Mouse (Mus musculus): ENCODE data around the gene Col9a1. TPM values are rescaled to one million over a fixed set of nuclear protein-coding genes. Genes with fewer than 3 reads are reported as not detected.

The Col9a1 gene
- polyA plus RNA-seq (2014; fragmentation: Nextera tagmentation; extraction: Ambion mirVana), result 0.57 and 0.73 TPM in 2 replicates

GRCm38 (mm10) chr1:24177224-24177851 lies at the start of gene Col9a1:
Gene Col9a1, plus strand, starts transcription at chr1:24177610.
- Histone ChIP-seq H3K4me3 (ENCODE audit: low read depth, low read length) (no peak within 1 kb of the TSS), H3K36me3 (ENCODE audit: control insufficient read depth, insufficient read depth, low read length) (no peaks in the 10 kb centered on the region), H3K4me1 (ENCODE audit: control insufficient read depth, insufficient read depth, low read length) (no peaks in the 10 kb centered on the region), H3K27me3 (replicated peaks; ENCODE audit: control insufficient read depth, insufficient read depth, low read length) (no peaks in the 10 kb centered on the region), H3K9me3 (replicated peaks; ENCODE audit: control insufficient read depth, low read length) (no peaks in the 10 kb centered on the region), H3K9ac (ENCODE audit: low read length) (no peak within 1 kb of the TSS), H3K4me2 (ENCODE audit: low read length) (no peak within 1 kb of the TSS), H3K27ac (ENCODE audit: low read depth, low read length) (no peak within 1 kb of the TSS)
- no peak for DNase-seq (ENCODE audit: low spot score)
- ATAC-seq, result no peak
- WGBS, result 84% methylated on average over 6 of the region's 6 CpGs

GRCm38 (mm10) chr1:24127866-24128265 lies 49.5 kb upstream of the Col9a1 start:
- DNase-seq (ENCODE audit: low spot score), result no peak
- no peak overlapping the region for H3K4me3 ChIP-seq (ENCODE audit: low read depth, low read length)

GRCm38 (mm10) chr1:24133853-24134252 lies 43.6 kb upstream of the Col9a1 start:
- WGBS, result 39% methylated on average over 19 of the region's 19 CpGs
- H3K27me3 ChIP-seq (replicated peaks; ENCODE audit: control insufficient read depth, insufficient read depth, low read length), result no peaks in the 10 kb centered on the region

More at GRCm38 (mm10) chr1:24127866-24128265, 49.5 kb upstream of the Col9a1 start:
- Histone ChIP-seq H3K27ac (ENCODE audit: low read depth, low read length) (no peak overlapping the region), H3K4me2 (ENCODE audit: low read length) (no peak overlapping the region), H3K36me3 (ENCODE audit: control insufficient read depth, insufficient read depth, low read length) (no peaks in the 10 kb centered on the region), H3K4me1 (ENCODE audit: control insufficient read depth, insufficient read depth, low read length) (no peaks in the 10 kb centered on the region), H3K9me3 (replicated peaks; ENCODE audit: control insufficient read depth, low read length) (no peaks in the 10 kb centered on the region), H3K9ac (ENCODE audit: low read length) (no peak overlapping the region), H3K27me3 (replicated peaks; ENCODE audit: control insufficient read depth, insufficient read depth, low read length) (no peaks in the 10 kb centered on the region)
- ATAC-seq, result no peak
- WGBS, result 28% methylated on average over 6 of the region's 6 CpGs

GRCm38 (mm10) chr1:24134792-24135191 lies 42.6 kb upstream of the Col9a1 start:
- Histone ChIP-seq H3K9me3 (replicated peaks; ENCODE audit: control insufficient read depth, low read length) (no peaks in the 10 kb centered on the region), H3K27me3 (replicated peaks; ENCODE audit: control insufficient read depth, insufficient read depth, low read length) (no peaks in the 10 kb centered on the region), H3K4me1 (ENCODE audit: control insufficient read depth, insufficient read depth, low read length) (peaks cover 5% of the 10 kb centered on the region; the same call in 1 of the 2 replicates), H3K4me3 (ENCODE audit: low read depth, low read length) (no peak overlapping the region), H3K27ac (ENCODE audit: low read depth, low read length) (no peak overlapping the region), H3K36me3 (ENCODE audit: control insufficient read depth, insufficient read depth, low read length) (no peaks in the 10 kb centered on the region), H3K4me2 (ENCODE audit: low read length) (no peak overlapping the region), H3K9ac (ENCODE audit: low read length) (no peak overlapping the region)
- DNase-seq (ENCODE audit: low spot score) (peak; percentile 92), ATAC-seq (peak; percentile 86)
- WGBS, result 0% methylated on average over 1 of the region's 1 CpGs

More at GRCm38 (mm10) chr1:24133853-24134252, 43.6 kb upstream of the Col9a1 start:
- no peaks in the 10 kb centered on the region for H3K4me1 ChIP-seq (ENCODE audit: control insufficient read depth, insufficient read depth, low read length)
- DNase-seq (ENCODE audit: low spot score), result no peak
- no peak for ATAC-seq
- no peak overlapping the region for H3K4me3 ChIP-seq (ENCODE audit: low read depth, low read length)
- H3K36me3 ChIP-seq (ENCODE audit: control insufficient read depth, insufficient read depth, low read length), result no peaks in the 10 kb centered on the region
- no peak overlapping the region for H3K27ac ChIP-seq (ENCODE audit: low read depth, low read length)
- H3K9me3 ChIP-seq (replicated peaks; ENCODE audit: control insufficient read depth, low read length), result no peaks in the 10 kb centered on the region
- H3K9ac ChIP-seq (ENCODE audit: low read length), result no peak overlapping the region
- H3K4me2 ChIP-seq (ENCODE audit: low read length), result peak overlapping the region; percentile 30

GRCm38 (mm10) chr1:24137133-24137532 lies 40.3 kb upstream of the Col9a1 start:
- Histone ChIP-seq H3K36me3 (ENCODE audit: control insufficient read depth, insufficient read depth, low read length) (no peaks in the 10 kb centered on the region), H3K27ac (ENCODE audit: low read depth, low read length) (no peak overlapping the region), H3K4me3 (ENCODE audit: low read depth, low read length) (no peak overlapping the region), H3K9me3 (replicated peaks; ENCODE audit: control insufficient read depth, low read length) (no peaks in the 10 kb centered on the region), H3K27me3 (replicated peaks; ENCODE audit: control insufficient read depth, insufficient read depth, low read length) (no peaks in the 10 kb centered on the region), H3K4me1 (ENCODE audit: control insufficient read depth, insufficient read depth, low read length) (peaks cover 5% of the 10 kb centered on the region; the same call in 1 of the 2 replicates), H3K4me2 (ENCODE audit: low read length) (no peak overlapping the region), H3K9ac (ENCODE audit: low read length) (no peak overlapping the region)
- ATAC-seq, result peak; percentile 42; the same call in 1 of the 2 replicates
- DNase-seq (ENCODE audit: low spot score), result peak; percentile 57
- 8% methylated on average over 3 of the region's 3 CpGs for WGBS

- Histone ChIP-seq H3K9me3 (replicated peaks; ENCODE audit: control insufficient read depth, low read length) (no peaks in the 10 kb centered on the region), H3K36me3 (ENCODE audit: control insufficient read depth, insufficient read depth, low read length) (no peaks in the 10 kb centered on the region), H3K4me3 (ENCODE audit: low read depth, low read length) (no peak overlapping the region), H3K4me2 (ENCODE audit: low read length) (no peak overlapping the region), H3K9ac (ENCODE audit: low read length) (no peak overlapping the region), H3K27me3 (replicated peaks; ENCODE audit: control insufficient read depth, insufficient read depth, low read length) (no peaks in the 10 kb centered on the region), H3K4me1 (ENCODE audit: control insufficient read depth, insufficient read depth, low read length) (peaks cover 5% of the 10 kb centered on the region; the same call in 1 of the 2 replicates), H3K27ac (ENCODE audit: low read depth, low read length) (no peak overlapping the region)
- WGBS, result 44% methylated on average over 6 of the region's 6 CpGs
- ATAC-seq (no peak), DNase-seq (ENCODE audit: low spot score) (no peak)
These were observed 36.9 kb upstream of the Col9a1 start for GRCm38 (mm10) chr1:24140555-24140954.

- Histone ChIP-seq H3K4me1 (ENCODE audit: control insufficient read depth, insufficient read depth, low read length) (peaks cover 5% of the 10 kb centered on the region; the same call in 1 of the 2 replicates), H3K36me3 (ENCODE audit: control insufficient read depth, insufficient read depth, low read length) (no peaks in the 10 kb centered on the region), H3K9ac (ENCODE audit: low read length) (no peak overlapping the region), H3K4me3 (ENCODE audit: low read depth, low read length) (no peak overlapping the region), H3K4me2 (ENCODE audit: low read length) (no peak overlapping the region), H3K9me3 (replicated peaks; ENCODE audit: control insufficient read depth, low read length) (no peaks in the 10 kb centered on the region), H3K27me3 (replicated peaks; ENCODE audit: control insufficient read depth, insufficient read depth, low read length) (no peaks in the 10 kb centered on the region), H3K27ac (ENCODE audit: low read depth, low read length) (no peak overlapping the region)
- 82% methylated on average over 8 of the region's 8 CpGs for WGBS
- ATAC-seq (no peak), DNase-seq (ENCODE audit: low spot score) (peak; percentile 44)
These were observed 33.9 kb upstream of the Col9a1 start for GRCm38 (mm10) chr1:24143504-24143903.

GRCm38 (mm10) chr1:24157751-24158150 lies 19.7 kb upstream of the Col9a1 start:
- H3K4me2 ChIP-seq (ENCODE audit: low read length), result no peak overlapping the region
- no peaks in the 10 kb centered on the region for H3K36me3 ChIP-seq (ENCODE audit: control insufficient read depth, insufficient read depth, low read length)
- DNase-seq (ENCODE audit: low spot score) (peak; percentile 35), ATAC-seq (no peak)
- H3K27me3 ChIP-seq (replicated peaks; ENCODE audit: control insufficient read depth, insufficient read depth, low read length), result no peaks in the 10 kb centered on the region
- no peak overlapping the region for H3K27ac ChIP-seq (ENCODE audit: low read depth, low read length)
- 91% methylated on average over 5 of the region's 5 CpGs for whole genome bisulfite sequencing
- H3K9ac ChIP-seq (ENCODE audit: low read length), result no peak overlapping the region
- no peak overlapping the region for H3K4me3 ChIP-seq (ENCODE audit: low read depth, low read length)
- H3K4me1 ChIP-seq (ENCODE audit: control insufficient read depth, insufficient read depth, low read length), result no peaks in the 10 kb centered on the region
- peaks cover 3% of the 10 kb centered on the region; the same call in 1 of the 2 replicates for H3K9me3 ChIP-seq (replicated peaks; ENCODE audit: control insufficient read depth, low read length)

- no peaks in the 10 kb centered on the region for H3K4me1 ChIP-seq (ENCODE audit: control insufficient read depth, insufficient read depth, low read length)
- 50% methylated on average over 6 of the region's 6 CpGs for WGBS
- DNase-seq (ENCODE audit: low spot score), result no peak
- H3K4me3 ChIP-seq (ENCODE audit: low read depth, low read length), result no peak overlapping the region
- H3K9ac ChIP-seq (ENCODE audit: low read length), result no peak overlapping the region
- H3K36me3 ChIP-seq (ENCODE audit: control insufficient read depth, insufficient read depth, low read length), result no peaks in the 10 kb centered on the region
- H3K27me3 ChIP-seq (replicated peaks; ENCODE audit: control insufficient read depth, insufficient read depth, low read length), result no peaks in the 10 kb centered on the region
- no peak for ATAC-seq
- H3K27ac ChIP-seq (ENCODE audit: low read depth, low read length), result no peak overlapping the region
- no peak overlapping the region for H3K4me2 ChIP-seq (ENCODE audit: low read length)
- no peaks in the 10 kb centered on the region for H3K9me3 ChIP-seq (replicated peaks; ENCODE audit: control insufficient read depth, low read length)
These were observed 8.0 kb upstream of the Col9a1 start for GRCm38 (mm10) chr1:24169410-24169809.

Data from forebrain, embryonic 14.5 days (tissue).